Mouse (Mus musculus) gastrocnemius, adult 2 months (tissue): ENCODE measurements around the gene Krt7. TPM values are rescaled to one million over a fixed set of nuclear protein-coding genes. Genes with fewer than 3 reads are reported as not detected.
A peak's percentile ranks its signal among the peaks of the same experiment; 100 is the strongest.

Experiments
- DNase-seq: peaks from one replicate; pipeline ENCODE4 v3.0.0; 2022
- H3K27ac ChIP-seq: fragments of 200-600 bp; 2 replicates; pipeline ENCODE4 v1.8.1; 2022; ENCODE audit warnings: mild to moderate bottlenecking
- H3K4me3 ChIP-seq: fragments of 200-600 bp; 2 replicates; pipeline ENCODE4 v1.8.1; 2022; ENCODE audit warnings: mild to moderate bottlenecking, moderate library complexity
- CTCF ChIP-seq: fragments of 200-600 bp; IDR thresholded peaks from 2 replicates; pipeline ENCODE4 v1.8.1; 2022; ENCODE audit warnings: antibody characterized with exemption, mild to moderate bottlenecking, moderate library complexity
- intact Hi-C: fragments of 180-260 bp; cut with DNase I; formaldehyde crosslinking; loops from one replicate; pipeline ENCODE4 v1.15.1; 2025
- microRNA-seq: library from miRNA; unstranded; fragments of <30 nt; microRNA quantifications from one replicate; pipeline ENCODE4 v1.2.0, GENCODE M21; 2021
- total RNA-seq, 2 experiments: library from RNA; stranded (reverse); gene quantifications; 2 replicates each; pipeline ENCODE4 v1.2.3; 2021

The Krt7 gene
- total RNA-seq, 2 experiments from 2014 or later: not detected

GRCm38 (mm10) chr15:101463651-101464050 lies 52.8 kb downstream of the Krt7 start, which contains the start of gene Krt81:
Gene Krt81 (minus strand): TSS chr15:101463751.
- Histone ChIP-seq H3K4me3 (no peak within 1 kb of the TSS), H3K27ac (no peak within 1 kb of the TSS)
- no peak for TF ChIP-seq CTCF
- intact Hi-C loops: no loop called here
- no peak for DNase-seq

GRCm38 (mm10) chr15:101469093-101469492 lies 58.2 kb downstream of the Krt7 start:
- no peak overlapping the region for H3K27ac ChIP-seq
- intact Hi-C loops: no loop called here
- DNase-seq: no peak
- no peak for TF ChIP-seq CTCF
- no peak overlapping the region for H3K4me3 ChIP-seq

GRCm38 (mm10) chr15:101472952-101473528 lies 62.2 kb downstream of the Krt7 start, which contains the start of gene Krt86:
Gene Krt86 (plus strand): TSS chr15:101473478.
- intact Hi-C loops: no loop called here
- Histone ChIP-seq H3K4me3 (no peak within 1 kb of the TSS), H3K27ac (no peak within 1 kb of the TSS)
- DNase-seq: no peak
- TF ChIP-seq CTCF: no peak

GRCm38 (mm10) chr15:101479007-101479665 lies 68.3 kb downstream of the Krt7 start:
- Histone ChIP-seq H3K4me3 (peak overlapping the region; percentile 56), H3K27ac (no peak overlapping the region)
- peak; percentile 61 for TF ChIP-seq CTCF
- intact Hi-C loops: no loop called here
- DNase-seq: peak; percentile 62

GRCm38 (mm10) chr15:101479666-101480060 lies 68.8 kb downstream of the Krt7 start:
- intact Hi-C loops: no loop called here
- Histone ChIP-seq H3K27ac (no peak overlapping the region), H3K4me3 (peak overlapping the region; percentile 56)
- no peak for TF ChIP-seq CTCF
- no peak for DNase-seq

Small RNA genes within 50 kb of the gene (microRNA-seq; reads per million reads assigned to microRNA genes)
- not detected for gene Mir1941

Other genes with a start within 250 kb of the Krt7 start
- 10 to 100 TPM; 26.9 to 30.8 TPM for gene Acvr1b, start 237.0 kb upstream of the Krt7 start, total RNA-seq
- 1 to 10 TPM; 5.8 to 5.9 TPM for gene Grasp, start 186.9 kb upstream of the Krt7 start, total RNA-seq
- 100 to 1,000 TPM; 143 to 146 TPM for gene Nr4a1, start 156.8 kb upstream of the Krt7 start, total RNA-seq
- 10 to 100 TPM; 23.7 to 32.4 TPM for gene Atg101, start 126.8 kb upstream of the Krt7 start, total RNA-seq
- under 1 TPM; 0.20 to 0.36 TPM for gene 6030408B16Rik, start 117.8 kb upstream of the Krt7 start, total RNA-seq
- gene Krt80, start 40.9 kb upstream of the Krt7 start, total RNA-seq: 1 to 10 TPM; 1.6 to 2.5 TPM
- not detected for gene Krt87, start 27.8 kb downstream of the Krt7 start, total RNA-seq
- gene Krt88, start 36.7 kb downstream of the Krt7 start, total RNA-seq: not detected
- not detected for gene Krt81, start 52.7 kb downstream of the Krt7 start, total RNA-seq
- gene Krt86, start 62.4 kb downstream of the Krt7 start, total RNA-seq: not detected
- not detected for gene Krt83, start 80.5 kb downstream of the Krt7 start, total RNA-seq
- not detected for gene Gm49425, start 106.2 kb downstream of the Krt7 start, total RNA-seq
- gene Krt84, start 121.8 kb downstream of the Krt7 start, total RNA-seq: not detected
- not detected for gene Krt82, start 139.6 kb downstream of the Krt7 start, total RNA-seq
- gene Krt90, start 151.9 kb downstream of the Krt7 start, total RNA-seq: not detected
- not detected for gene Krt75, start 162.9 kb downstream of the Krt7 start, total RNA-seq
- gene Gm5414, start 217.1 kb downstream of the Krt7 start, total RNA-seq: not detected
- gene Gm5478, start 236.3 kb downstream of the Krt7 start, total RNA-seq: not detected